Mouse (Mus musculus): Measurements from ENCODE around the gene Dcpp3.

GRCm38 (mm10) chr17:23949068-23949467 lies 31.8 kb downstream of the Dcpp3 start:
- TF ChIP-seq POLR2A (IDR thresholded peaks at IDR 0.05; ENCODE audit: low read depth, low read length) (no peak), KAT2A (IDR thresholded peaks at IDR 0.05; ENCODE audit: insufficient replicate concordance, low read length) (no peak), USF1 (IDR thresholded peaks at IDR 0.05; ENCODE audit: low read depth, low read length) (no peak), CTCF (conservative IDR thresholded peaks at IDR 0.05 in 1 of 2, IDR thresholded peaks at IDR 0.05 in 1 of 2; ENCODE audit: low read depth in 2 of 2, low read length in 2 of 2) (no peak), NRF1 (IDR thresholded peaks at IDR 0.05; ENCODE audit: low read depth, low read length) (no peak), E2F4 (IDR thresholded peaks at IDR 0.05; ENCODE audit: insufficient replicate concordance, low read depth, low read length) (no peak), SIN3A (IDR thresholded peaks at IDR 0.05; ENCODE audit: low read length) (no peak), ELF1 (IDR thresholded peaks at IDR 0.05; ENCODE audit: low read depth, low read length) (no peak), BHLHE40 (IDR thresholded peaks at IDR 0.05; ENCODE audit: low read depth, low read length) (no peak), ZC3H11A (IDR thresholded peaks at IDR 0.05; ENCODE audit: low read depth, low read length) (no peak), MAFK (IDR thresholded peaks at IDR 0.05; ENCODE audit: insufficient replicate concordance, low read length) (no peak), RAD21 (IDR thresholded peaks at IDR 0.05; ENCODE audit: low read depth, low read length) (no peak), EP300 (IDR thresholded peaks at IDR 0.05; ENCODE audit: low read length) (no peak), USF2 (conservative IDR thresholded peaks at IDR 0.05; ENCODE audit: low read depth, low read length) (no peak)

Data from CH12.LX (cell line).